Mouse (Mus musculus): ENCODE data around the gene Snn.
A peak's percentile ranks its signal among the peaks of the same experiment; 100 is the strongest.

The Snn gene

GRCm38 (mm10) chr16:11050226-11050625 lies 10.5 kb upstream of the Snn start:
- no peak for DNase-seq

- no peak for DNase-seq
Observed at GRCm38 (mm10) chr16:11051134-11051533, 9.6 kb upstream of the Snn start.

GRCm38 (mm10) chr16:11054409-11054808 lies 6.3 kb upstream of the Snn start:
- DNase-seq, result no peak

- no peak for DNase-seq
Observed at GRCm38 (mm10) chr16:11054871-11055270, 5.9 kb upstream of the Snn start.

- DNase-seq, result no peak
Observed at GRCm38 (mm10) chr16:11055916-11056315, 4.8 kb upstream of the Snn start.

- DNase-seq, result peak; percentile 83
Observed at GRCm38 (mm10) chr16:11062794-11063721, 2.3 kb downstream of the Snn start.

GRCm38 (mm10) chr16:11064341-11064740 lies 3.6 kb downstream of the Snn start:
- DNase-seq, result no peak

GRCm38 (mm10) chr16:11064742-11065141 lies 4.0 kb downstream of the Snn start:
- no peak for DNase-seq

- no peak for DNase-seq
Observed at GRCm38 (mm10) chr16:11065431-11065830, 4.7 kb downstream of the Snn start.

- DNase-seq, result peak; percentile 99
Observed at GRCm38 (mm10) chr16:11066029-11066832, 5.5 kb downstream of the Snn start, which contains the start of gene Litaf. Gene Litaf (minus strand): TSS chr16:11066157.

GRCm38 (mm10) chr16:11066833-11067191 lies 6.1 kb downstream of the Snn start:
- DNase-seq, result peak; percentile 65

- no peak for DNase-seq
Observed at GRCm38 (mm10) chr16:11068666-11069065, 7.9 kb downstream of the Snn start.

GRCm38 (mm10) chr16:11069271-11069670 lies 8.5 kb downstream of the Snn start:
- DNase-seq, result no peak

GRCm38 (mm10) chr16:11069710-11070420 lies 9.1 kb downstream of the Snn start:
- peak; percentile 65 for DNase-seq

GRCm38 (mm10) chr16:11071176-11071575 lies 10.4 kb downstream of the Snn start:
- DNase-seq, result no peak

GRCm38 (mm10) chr16:11071887-11072286 lies 11.1 kb downstream of the Snn start:
- no peak for DNase-seq

GRCm38 (mm10) chr16:11072454-11072853 lies 11.7 kb downstream of the Snn start:
- DNase-seq, result no peak

- no peak for DNase-seq
Observed at GRCm38 (mm10) chr16:11073060-11073459, 12.3 kb downstream of the Snn start.

- DNase-seq, result peak; percentile 57
Observed at GRCm38 (mm10) chr16:11077601-11078201, 17.0 kb downstream of the Snn start.

GRCm38 (mm10) chr16:11078216-11078869 lies 17.6 kb downstream of the Snn start:
- DNase-seq, result no peak

GRCm38 (mm10) chr16:11084181-11084580 lies 23.4 kb downstream of the Snn start:
- no peak for DNase-seq

- no peak for DNase-seq
Observed at GRCm38 (mm10) chr16:11086299-11086698, 25.6 kb downstream of the Snn start.
